Mouse (Mus musculus) megakaryocyte-erythroid progenitor cell, adult 5-6 weeks (primary cell): ENCODE data around the gene Emilin2. TPM values are rescaled to one million over a fixed set of nuclear protein-coding genes. Genes with fewer than 3 reads are reported as not detected.

Source experiments
- ATAC-seq: replicated peaks from 2 replicates; pipeline ENCODE4 v1.8.0; 2016; ENCODE audit warnings: mild to moderate bottlenecking, inconsistent platforms; ENCODE audit not compliant: severe bottlenecking, poor library complexity, low FRiP score, low TSS enrichment
- total RNA-seq, 2 experiments: library from RNA; stranded (forward) in 1 of 2; stranded (reverse) in 1 of 2; fragments of 200-1000, 215-1000 nt in 1 of 2; fragments of >200 nt in 1 of 2; fragmentation: Nextera tagmentation in 1 of 2; gene quantifications; 2 replicates each; pipeline ENCODE4 v1.2.3; 2014 to 2017

Emilin2 gene
- total RNA-seq, 2 experiments from 2014 or later: 52.0 to 63.8 TPM

- ATAC-seq: no peak
Observed at GRCm38 (mm10) chr17:71213666-71214065, 98.1 kb downstream of the Emilin2 start.

- ATAC-seq: peak; percentile 91
Observed at GRCm38 (mm10) chr17:71211962-71212646, 99.7 kb downstream of the Emilin2 start.

GRCm38 (mm10) chr17:71209936-71210335 lies 101.8 kb downstream of the Emilin2 start:
- ATAC-seq: no peak

GRCm38 (mm10) chr17:71208921-71209320 lies 102.9 kb downstream of the Emilin2 start:
- ATAC-seq: no peak

GRCm38 (mm10) chr17:71208376-71208775 lies 103.4 kb downstream of the Emilin2 start:
- no peak for ATAC-seq

- no peak for ATAC-seq
Observed at GRCm38 (mm10) chr17:71207268-71207667, 104.5 kb downstream of the Emilin2 start.

- ATAC-seq: no peak; the same call in 1 of the 2 replicates
Observed at GRCm38 (mm10) chr17:71206136-71206893, 105.5 kb downstream of the Emilin2 start.

- ATAC-seq: peak; percentile 11
Observed at GRCm38 (mm10) chr17:71204809-71205091, 107.0 kb downstream of the Emilin2 start.

GRCm38 (mm10) chr17:71203998-71204808 lies 107.6 kb downstream of the Emilin2 start:
- ATAC-seq: peak; percentile 95

Other genes starting within 250 kb of the Emilin2 start
- gene Lpin2, start 129.4 kb downstream of the Emilin2 start, total RNA-seq (2014; fragmentation: Nextera tagmentation): 119 and 153 TPM in 2 replicates
- gene Lpin2, start 129.4 kb downstream of the Emilin2 start, total RNA-seq (2017): 129 and 139 TPM in 2 replicates
- gene Gm4707, start 147.9 kb upstream of the Emilin2 start, total RNA-seq (2014; fragmentation: Nextera tagmentation): 9.4 and 10.1 TPM in 2 replicates
- 1.2 and 2.2 TPM in 2 replicates for gene Gm4707, start 147.9 kb upstream of the Emilin2 start, total RNA-seq (2017)
- 184 and 210 TPM in 2 replicates for gene Smchd1, start 163.4 kb upstream of the Emilin2 start, total RNA-seq (2014; fragmentation: Nextera tagmentation)
- 214 and 233 TPM in 2 replicates for gene Smchd1, start 163.4 kb upstream of the Emilin2 start, total RNA-seq (2017)
- 25.1 and 35.8 TPM in 2 replicates for gene Ndc80, start 214.9 kb upstream of the Emilin2 start, total RNA-seq (2014; fragmentation: Nextera tagmentation)
- gene Ndc80, start 214.9 kb upstream of the Emilin2 start, total RNA-seq (2017): 73.5 and 83.5 TPM in 2 replicates
- not detected in 2 replicates for gene Spdya, start 240.1 kb upstream of the Emilin2 start, total RNA-seq (2014; fragmentation: Nextera tagmentation)
- not detected in 2 replicates for gene Spdya, start 240.1 kb upstream of the Emilin2 start, total RNA-seq (2017)